ENCODE assay signal across 14 mouse cellular contexts in genomic region chr4:149045885-149046284, GRCm38 (mm10). TPM values are rescaled to one million over a fixed set of nuclear protein-coding genes. Genes with fewer than 3 reads are reported as not detected.
DNase-seq lines count a peak whose midpoint lies in the region; ATAC-seq and TF ChIP-seq lines count a peak whose summit lies in the region.
"Had no signal": no experiment of that assay in that cellular context is flagged by ENCODE, and none has a peak within 500 bp of the region (broad histone marks: within the 10 kb centered on the region; RNA-seq: fewer than 3 reads in every experiment).

No protein-coding gene starts in this region.

- intact Hi-C loops in left cerebral cortex, postnatal 36 days (cut with DNase I) = no loop called here

- no peak for ATAC-seq in heart, embryonic 13.5 days (ENCODE audit: extremely low read depth, insufficient number of reproducible peaks, low FRiP score, low TSS enrichment)
- no peak for ATAC-seq in kidney, postnatal 0 days (replicated peaks; ENCODE audit: low FRiP score, low read depth)
- no peak for ATAC-seq in neural tube, embryonic 14.5 days (ENCODE audit: low read depth)
- ATAC-seq: intestine, postnatal 0 days had no signal

- no peak for TF ChIP-seq CTCF in kidney, postnatal 0 days (IDR thresholded peaks at IDR 0.05; ENCODE audit: low read depth)

- DNase-seq in heart, adult 8-10 months (ENCODE audit: low spot score) = no peak
- DNase-seq in kidney, postnatal 0 days (ENCODE audit: low spot score) = peak; percentile 58
- DNase-seq in kidney, postnatal 36 days = no peak
- peak; percentile 33 for DNase-seq in liver
- no peak for DNase-seq in left cerebral cortex, postnatal 36 days (ENCODE audit: low spot score in 2 of 2)
- DNase-seq in adrenal gland, postnatal 25 days = no peak
- DNase-seq: cerebellum, adult 18-20 months; heart, adult 18-20 months; lung, postnatal 10 days had no signal

- no peaks in the 10 kb centered on the region for H3K27me3 ChIP-seq in heart, embryonic 13.5 days (replicated peaks)
- no peaks in the 10 kb centered on the region for H3K27me3 ChIP-seq in kidney, postnatal 0 days (ENCODE audit: insufficient read depth, low read length)
- 0 out of 2 replicates have a peak, but pooled peaks cover 2% of the 10 kb centered on the region for H3K27me3 ChIP-seq in neural tube, embryonic 14.5 days (ENCODE audit: control insufficient read depth, insufficient read depth, low read length)

- H3K36me3 ChIP-seq in heart, embryonic 13.5 days = peaks cover 5% of the 10 kb centered on the region
- H3K36me3 ChIP-seq in kidney, postnatal 0 days (ENCODE audit: insufficient read depth, low read length) = peaks cover 6% of the 10 kb centered on the region; the same call in 1 of the 2 replicates
- H3K36me3 ChIP-seq in neural tube, embryonic 14.5 days (ENCODE audit: control insufficient read depth, insufficient read depth, low read length) = no peaks in the 10 kb centered on the region
- H3K36me3 ChIP-seq: midbrain, embryonic 12.5 days had no signal

- 0 out of 2 replicates have a peak overlapping the region, but pooled peaks have one; percentile 4 for H3K4me2 ChIP-seq in heart, embryonic 13.5 days
- no peak overlapping the region for H3K4me2 ChIP-seq in kidney, postnatal 0 days (ENCODE audit: low read length)
- H3K4me2 ChIP-seq in neural tube, embryonic 14.5 days (ENCODE audit: low read depth, low read length) = no peak overlapping the region
- H3K4me2 ChIP-seq: midbrain, embryonic 12.5 days had no signal

- peaks cover 60% of the 10 kb centered on the region for H3K4me1 ChIP-seq in heart, embryonic 13.5 days
- H3K4me1 ChIP-seq in kidney, postnatal 0 days (replicated peaks; ENCODE audit: insufficient read depth, low read length) = peaks cover 29% of the 10 kb centered on the region
- H3K4me1 ChIP-seq in neural tube, embryonic 14.5 days (ENCODE audit: control insufficient read depth, insufficient read depth, low read length) = peaks cover 36% of the 10 kb centered on the region

- H3K4me3 ChIP-seq in heart, embryonic 13.5 days = no peak overlapping the region
- H3K4me3 ChIP-seq in kidney, postnatal 0 days (replicated peaks; ENCODE audit: low read depth, low read length) = no peak overlapping the region
- H3K4me3 ChIP-seq in neural tube, embryonic 14.5 days (ENCODE audit: low read depth, low read length) = no peak overlapping the region
- H3K4me3 ChIP-seq: limb, embryonic 10.5 days; midbrain, embryonic 12.5 days had no signal

- 17% methylated on average over 5 of the region's 5 CpGs for WGBS in heart, embryonic 13.5 days
- WGBS in kidney, postnatal 0 days = 63% methylated on average over 5 of the region's 5 CpGs
- WGBS in neural tube, embryonic 14.5 days = 64% methylated on average over 5 of the region's 5 CpGs

- H3K9ac ChIP-seq in heart, embryonic 13.5 days = peak overlapping the region; percentile 42; the same call in 1 of the 2 replicates
- no peak overlapping the region for H3K9ac ChIP-seq in kidney, postnatal 0 days (ENCODE audit: low read depth, low read length)
- H3K9ac ChIP-seq in neural tube, embryonic 14.5 days (replicated peaks; ENCODE audit: low read depth, low read length) = no peak overlapping the region
- H3K9ac ChIP-seq: midbrain, embryonic 12.5 days had no signal

- H3K27ac ChIP-seq in heart, embryonic 13.5 days (replicated peaks) = peak overlapping the region; percentile 77
- H3K27ac ChIP-seq in kidney, postnatal 0 days = no peak overlapping the region
- H3K27ac ChIP-seq in neural tube, embryonic 14.5 days (ENCODE audit: low read depth, low read length) = 0 out of 2 replicates have a peak overlapping the region, but pooled peaks have one; percentile 41
- H3K27ac ChIP-seq: midbrain, embryonic 12.5 days had no signal

- no peaks in the 10 kb centered on the region for H3K9me3 ChIP-seq in heart, embryonic 13.5 days
- no peaks in the 10 kb centered on the region for H3K9me3 ChIP-seq in kidney, postnatal 0 days (replicated peaks; ENCODE audit: low read length)
- H3K9me3 ChIP-seq in neural tube, embryonic 14.5 days (ENCODE audit: control insufficient read depth, low read length) = no peaks in the 10 kb centered on the region
- H3K9me3 ChIP-seq: limb, embryonic 10.5 days; midbrain, embryonic 12.5 days had no signal

RNA-seq across cellular contexts. Expression of gene Pex14, which starts 53.8 kb away (rescaled TPM):
- 39.7 and 43.0 TPM in 2 replicates for polyA plus RNA-seq in heart, embryonic 13.5 days (2015; fragmentation: Nextera tagmentation; extraction: Ambion mirVana)
- total RNA-seq in heart, adult 8-10 months (2022) = 10 to 100 TPM; 22.9 to 27.2 (median 24.1) TPM
- 55.6 and 61.6 TPM in 2 replicates for polyA plus RNA-seq in kidney, postnatal 0 days (2015; fragmentation: Nextera tagmentation; extraction: Ambion mirVana)
- 40.9 and 44.4 TPM in 2 replicates for polyA plus RNA-seq in neural tube, embryonic 14.5 days (2014; fragmentation: Nextera tagmentation; extraction: Ambion mirVana)
- 10 to 100 TPM; 48.4 to 57.5 TPM for total RNA-seq in left cerebral cortex, postnatal 36 days (2021)
- total RNA-seq in adrenal gland, postnatal 25 days (2021) = 73.6 and 74.6 TPM in 2 replicates

RNA-seq across cellular contexts. Expression of gene Dffa, which starts 58.1 kb away (rescaled TPM):
- polyA plus RNA-seq in heart, embryonic 13.5 days (2015; fragmentation: Nextera tagmentation; extraction: Ambion mirVana) = 31.2 and 33.5 TPM in 2 replicates
- 10 to 100 TPM; 41.3 to 52.2 (median 46.7) TPM for total RNA-seq in heart, adult 8-10 months (2022)
- 30.3 and 32.9 TPM in 2 replicates for polyA plus RNA-seq in kidney, postnatal 0 days (2015; fragmentation: Nextera tagmentation; extraction: Ambion mirVana)
- 23.8 and 28.0 TPM in 2 replicates for polyA plus RNA-seq in neural tube, embryonic 14.5 days (2014; fragmentation: Nextera tagmentation; extraction: Ambion mirVana)
- 10 to 100 TPM; 52.3 to 62.9 TPM for total RNA-seq in left cerebral cortex, postnatal 36 days (2021)
- 24.3 and 26.2 TPM in 2 replicates for total RNA-seq in adrenal gland, postnatal 25 days (2021)

Comparison
In these comparisons a context has a peak if more than half of its experiments do, and no peak if none do; other contexts are left out.
1. DNase-seq: peak in kidney, postnatal 0 days (single experiment) and liver (single experiment); none in heart, adult 8-10 months (single experiment), kidney, postnatal 36 days (0 of 2), left cerebral cortex, postnatal 36 days (0 of 2) and adrenal gland, postnatal 25 days (single experiment).